ENCODE assay signal across 11 mouse cellular contexts in the genomic region with DNA sequence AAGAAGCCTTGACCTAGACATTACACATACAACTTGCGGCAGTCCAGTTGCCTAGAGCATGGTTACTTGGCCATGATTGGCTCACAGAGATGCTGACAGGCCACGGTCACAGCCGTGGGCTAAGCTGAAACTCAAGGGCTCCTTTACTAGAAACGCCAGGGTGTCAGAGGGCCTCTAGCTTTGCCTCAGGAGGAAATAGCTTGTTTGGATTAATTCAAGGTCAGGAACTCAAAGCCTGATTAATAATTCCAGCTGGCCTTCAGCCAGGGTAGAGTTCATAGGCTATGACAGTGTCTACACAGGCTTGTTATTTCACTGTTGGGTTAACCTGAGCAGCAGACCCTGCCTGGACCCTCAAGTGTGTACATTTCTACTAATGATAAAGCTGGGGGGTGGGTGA.
DNase-seq lines count a peak whose midpoint lies in the region; ATAC-seq and TF ChIP-seq lines count a peak whose summit lies in the region.
"Had no signal": no experiment of that assay in that cellular context is flagged by ENCODE, and none has a peak within 500 bp of the region (broad histone marks: within the 10 kb centered on the region; RNA-seq: fewer than 3 reads in every experiment).

No protein-coding gene starts in this region.

- WGBS in midbrain, embryonic 13.5 days, result 81% methylated on average over 4 of the region's 4 CpGs
- 75% methylated on average over 4 of the region's 4 CpGs for WGBS in midbrain, postnatal 0 days
- 47% methylated on average over 4 of the region's 4 CpGs for WGBS in kidney, embryonic 16.5 days
- WGBS in neural tube, embryonic 15.5 days, result 86% methylated on average over 4 of the region's 4 CpGs

- no peak for TF ChIP-seq CTCF in midbrain, postnatal 0 days (IDR thresholded peaks at IDR 0.05)
- no peak for TF ChIP-seq CTCF in bone marrow macrophage, adult 2 months (IDR thresholded peaks at IDR 0.05; ENCODE audit: low read depth, low read length)

- H3K9me3 ChIP-seq in midbrain, embryonic 13.5 days, result no peaks in the 10 kb centered on the region
- no peaks in the 10 kb centered on the region for H3K9me3 ChIP-seq in midbrain, postnatal 0 days (ENCODE audit: low read length)
- no peaks in the 10 kb centered on the region for H3K9me3 ChIP-seq in kidney, embryonic 16.5 days (ENCODE audit: low read length)
- H3K9me3 ChIP-seq in neural tube, embryonic 15.5 days (replicated peaks), result no peaks in the 10 kb centered on the region
- H3K9me3 ChIP-seq: forebrain, embryonic 13.5 days; heart, embryonic 10.5 days had no signal

- no peak overlapping the region for H3K9ac ChIP-seq in midbrain, embryonic 13.5 days (replicated peaks)
- H3K9ac ChIP-seq in midbrain, postnatal 0 days (replicated peaks; ENCODE audit: low read length, poor library complexity, severe bottlenecking), result no peak overlapping the region
- no peak overlapping the region for H3K9ac ChIP-seq in kidney, embryonic 16.5 days (replicated peaks; ENCODE audit: low read length)
- no peak overlapping the region for H3K9ac ChIP-seq in neural tube, embryonic 15.5 days (replicated peaks)
- H3K9ac ChIP-seq: forebrain, embryonic 13.5 days had no signal

- peaks cover 16% of the 10 kb centered on the region for H3K4me1 ChIP-seq in midbrain, embryonic 13.5 days (replicated peaks)
- H3K4me1 ChIP-seq in midbrain, postnatal 0 days (ENCODE audit: insufficient read depth, low read length), result no peaks in the 10 kb centered on the region
- peaks cover 57% of the 10 kb centered on the region for H3K4me1 ChIP-seq in bone marrow macrophage, adult 2 months (ENCODE audit: control insufficient read depth, insufficient read depth, low read length)
- H3K4me1 ChIP-seq in kidney, embryonic 16.5 days (ENCODE audit: insufficient read depth, low read length), result peaks cover 22% of the 10 kb centered on the region
- H3K4me1 ChIP-seq in neural tube, embryonic 15.5 days, result peaks cover 16% of the 10 kb centered on the region

- no peaks in the 10 kb centered on the region for H3K27me3 ChIP-seq in midbrain, embryonic 13.5 days
- no peaks in the 10 kb centered on the region for H3K27me3 ChIP-seq in midbrain, postnatal 0 days (ENCODE audit: insufficient read depth, low read length)
- H3K27me3 ChIP-seq in kidney, embryonic 16.5 days (ENCODE audit: insufficient read depth, low read length), result no peaks in the 10 kb centered on the region
- H3K27me3 ChIP-seq in neural tube, embryonic 15.5 days (replicated peaks), result no peaks in the 10 kb centered on the region
- H3K27me3 ChIP-seq: forebrain, embryonic 13.5 days had no signal

- TF ChIP-seq POLR2A in bone marrow macrophage, adult 2 months (IDR thresholded peaks at IDR 0.05; ENCODE audit: borderline replicate concordance, low read depth, low read length), result no peak

- H3K36me3 ChIP-seq in midbrain, embryonic 13.5 days, result peaks cover 18% of the 10 kb centered on the region
- H3K36me3 ChIP-seq in midbrain, postnatal 0 days (ENCODE audit: insufficient read depth, low read length), result peaks cover 10% of the 10 kb centered on the region
- peaks cover 5% of the 10 kb centered on the region for H3K36me3 ChIP-seq in kidney, embryonic 16.5 days (ENCODE audit: insufficient read depth, low read length)
- H3K36me3 ChIP-seq in neural tube, embryonic 15.5 days, result peaks cover 17% of the 10 kb centered on the region

- no peak overlapping the region for H3K27ac ChIP-seq in midbrain, embryonic 13.5 days
- H3K27ac ChIP-seq in midbrain, postnatal 0 days (ENCODE audit: low read depth, low read length), result no peak overlapping the region
- peak overlapping the region; percentile 7; the same call in 1 of the 2 replicates for H3K27ac ChIP-seq in bone marrow macrophage, adult 2 months (ENCODE audit: insufficient read depth, low read depth, low read length)
- H3K27ac ChIP-seq in kidney, embryonic 16.5 days (ENCODE audit: low read length), result 0 out of 2 replicates have a peak overlapping the region, but pooled peaks have one; percentile 43
- H3K27ac ChIP-seq in neural tube, embryonic 15.5 days (replicated peaks), result no peak overlapping the region
- H3K27ac ChIP-seq: forebrain, embryonic 13.5 days; heart, embryonic 10.5 days had no signal

- DNase-seq in midbrain, postnatal 0 days (ENCODE audit: low spot score), result no peak
- DNase-seq in retina, postnatal 7 days (ENCODE audit: low read depth, low spot score), result peak; percentile 11
- DNase-seq in left cerebral cortex, adult 18-20 months (ENCODE audit: low spot score in 2 of 2), result no peak
- DNase-seq in cerebellum, adult 8-10 months, result no peak
- DNase-seq: left cerebral cortex, postnatal 4 days had no signal

- no peak overlapping the region for H3K4me3 ChIP-seq in midbrain, embryonic 13.5 days (replicated peaks)
- H3K4me3 ChIP-seq in midbrain, postnatal 0 days (ENCODE audit: low read depth, low read length), result no peak overlapping the region
- H3K4me3 ChIP-seq in bone marrow macrophage, adult 2 months (ENCODE audit: insufficient read depth, low read length), result no peak overlapping the region
- no peak overlapping the region for H3K4me3 ChIP-seq in kidney, embryonic 16.5 days (ENCODE audit: low read length)
- H3K4me3 ChIP-seq in neural tube, embryonic 15.5 days (replicated peaks), result no peak overlapping the region
- H3K4me3 ChIP-seq: forebrain, embryonic 13.5 days; heart, embryonic 10.5 days had no signal

- ATAC-seq in midbrain, embryonic 13.5 days, result peak; percentile 41
- no peak for ATAC-seq in midbrain, postnatal 0 days (ENCODE audit: low FRiP score)
- peak; percentile 64 for ATAC-seq in kidney, embryonic 16.5 days (ENCODE audit: low FRiP score, low TSS enrichment)
- ATAC-seq in neural tube, embryonic 15.5 days (ENCODE audit: low FRiP score), result no peak
- ATAC-seq: forebrain, embryonic 13.5 days had no signal

- no peak overlapping the region for H3K4me2 ChIP-seq in midbrain, embryonic 13.5 days (replicated peaks)
- H3K4me2 ChIP-seq in midbrain, postnatal 0 days (ENCODE audit: low read depth, low read length, poor library complexity, severe bottlenecking), result no peak overlapping the region
- H3K4me2 ChIP-seq in kidney, embryonic 16.5 days (replicated peaks; ENCODE audit: low read depth, low read length), result no peak overlapping the region
- H3K4me2 ChIP-seq in neural tube, embryonic 15.5 days, result no peak overlapping the region
- H3K4me2 ChIP-seq: forebrain, embryonic 13.5 days had no signal

Comparison
In these comparisons a context has a peak if more than half of its experiments do, and no peak if none do; other contexts are left out.
1. ATAC-seq: peak in midbrain, embryonic 13.5 days (single experiment) and kidney, embryonic 16.5 days (single experiment); none in midbrain, postnatal 0 days (single experiment) and neural tube, embryonic 15.5 days (single experiment).
2. H3K27ac ChIP-seq: peak in bone marrow macrophage, adult 2 months (single experiment) and kidney, embryonic 16.5 days (single experiment); none in midbrain, embryonic 13.5 days (single experiment), midbrain, postnatal 0 days (single experiment) and neural tube, embryonic 15.5 days (single experiment).